Mouse (Mus musculus): ENCODE measurements at regions not wholly inside any gene's neighbourhood (a gene's known extent, or its start where the extent isn't known, plus 50 kb on each side); places are given as distances from the start of the nearest gene placed in this dataset.

DNA sequence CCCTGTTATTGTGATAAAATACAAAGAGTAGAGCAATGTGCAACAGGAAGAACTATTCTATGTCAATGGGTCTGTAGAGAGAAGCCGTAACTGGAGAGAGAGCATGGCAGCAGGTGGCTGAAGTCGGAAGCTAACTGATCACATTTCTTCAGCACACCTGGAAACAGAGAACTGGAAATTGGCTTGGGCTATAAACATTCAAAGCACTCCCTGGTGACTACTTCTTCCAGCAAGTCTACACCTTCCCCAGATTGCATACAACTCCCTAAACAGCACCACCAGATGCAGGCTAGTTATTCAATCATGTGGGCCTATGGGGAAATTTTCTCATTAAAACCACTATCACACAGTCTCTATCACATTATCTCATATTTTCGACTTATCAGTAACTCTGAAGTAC, 413.4 kb downstream of the Basp1 start:
- no peaks in the 10 kb centered on the region for H3K27me3 ChIP-seq (ENCODE audit: control insufficient read depth, insufficient read depth, low read length)
- no peaks in the 10 kb centered on the region for H3K36me3 ChIP-seq (ENCODE audit: control insufficient read depth, insufficient read depth, low read length)
- no peaks in the 10 kb centered on the region for H3K4me1 ChIP-seq (ENCODE audit: control insufficient read depth in 2 of 2, insufficient read depth in 2 of 2, low read length in 2 of 2)
- no peak overlapping the region for H3K4me2 ChIP-seq (ENCODE audit: low read length)
- no peak overlapping the region for H3K9ac ChIP-seq (ENCODE audit: low read length)
- 76% methylated on average over 3 of the region's 3 CpGs for WGBS
- ATAC-seq (ENCODE audit: insufficient number of reproducible peaks, insufficient read depth, low FRiP score, low read depth): no peak
- H3K9me3 ChIP-seq (ENCODE audit: control insufficient read depth, low read length): no peaks in the 10 kb centered on the region
- H3K27ac ChIP-seq (replicated peaks in 1 of 2; ENCODE audit: control insufficient read depth in 1 of 2, insufficient read depth in 1 of 2, low read depth in 2 of 2, low read length in 2 of 2): no peak overlapping the region
- H3K4me3 ChIP-seq (ENCODE audit: control insufficient read depth in 1 of 2, insufficient read depth in 1 of 2, low read depth in 1 of 2, low read length in 2 of 2): no peak overlapping the region

DNA sequence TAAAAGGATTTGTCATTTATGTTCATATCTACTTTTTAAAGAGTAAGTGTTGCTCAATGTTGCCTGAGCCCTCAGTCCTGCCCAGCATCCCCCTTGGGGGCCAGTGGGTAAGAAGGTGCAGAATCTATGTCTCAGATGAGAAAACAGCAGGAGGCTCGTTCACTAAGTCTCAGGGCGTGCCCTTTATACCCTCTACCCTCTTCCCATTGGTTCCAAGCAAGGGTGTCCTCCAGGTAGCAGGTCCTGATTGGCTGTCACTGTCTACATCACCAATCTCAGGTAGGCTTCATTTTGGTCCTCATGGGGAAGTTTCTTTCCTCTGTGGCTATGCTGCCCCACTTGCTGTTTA, 420.3 kb downstream of the Basp1 start:
- Histone ChIP-seq H3K9me3 (ENCODE audit: control insufficient read depth, low read length) (no peaks in the 10 kb centered on the region), H3K4me2 (ENCODE audit: low read length) (no peak overlapping the region), H3K27ac (replicated peaks in 1 of 2; ENCODE audit: control insufficient read depth in 1 of 2, insufficient read depth in 1 of 2, low read depth in 2 of 2, low read length in 2 of 2) (no peak overlapping the region), H3K4me3 (ENCODE audit: control insufficient read depth in 1 of 2, insufficient read depth in 1 of 2, low read depth in 1 of 2, low read length in 2 of 2) (no peak overlapping the region), H3K27me3 (ENCODE audit: control insufficient read depth, insufficient read depth, low read length) (no peaks in the 10 kb centered on the region), H3K36me3 (ENCODE audit: control insufficient read depth, insufficient read depth, low read length) (no peaks in the 10 kb centered on the region), H3K4me1 (ENCODE audit: control insufficient read depth in 2 of 2, insufficient read depth in 2 of 2, low read length in 2 of 2) (no peaks in the 10 kb centered on the region), H3K9ac (ENCODE audit: low read length) (no peak overlapping the region)
- no peak for ATAC-seq (ENCODE audit: insufficient number of reproducible peaks, insufficient read depth, low FRiP score, low read depth)
- WGBS: 63% methylated on average over 2 of the region's 2 CpGs

DNA sequence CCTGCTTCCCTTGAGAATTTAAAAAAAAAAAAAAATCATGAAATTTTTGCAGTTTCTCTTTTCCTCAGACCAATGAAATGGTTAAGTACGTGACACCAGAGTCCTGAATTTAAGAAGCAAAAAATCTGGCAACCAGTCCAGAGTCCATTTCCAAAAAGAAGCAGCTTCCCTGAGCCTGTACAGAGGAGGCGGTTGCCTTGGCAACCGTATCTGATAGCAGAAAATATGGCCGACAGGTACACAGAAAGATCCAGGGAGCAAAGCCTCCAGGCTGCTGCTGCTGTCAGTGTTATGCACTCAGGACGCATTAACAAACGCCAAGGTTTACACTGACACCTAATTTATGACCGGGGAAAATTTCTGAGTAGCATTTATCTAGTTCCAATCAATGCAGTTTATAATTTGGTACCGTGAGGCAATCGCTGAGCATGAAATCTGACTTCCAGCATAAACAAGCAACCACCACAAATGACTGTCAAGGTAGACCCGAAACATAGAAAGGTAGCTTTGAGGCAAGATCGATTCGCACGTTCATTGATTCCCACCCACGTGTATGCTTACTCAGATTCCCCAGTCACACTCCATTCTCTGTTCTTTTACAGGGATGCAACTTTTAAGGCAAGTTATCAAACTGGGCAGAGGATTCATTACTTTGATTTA, 420.8 kb downstream of the Basp1 start:
- no peaks in the 10 kb centered on the region for H3K9me3 ChIP-seq (ENCODE audit: control insufficient read depth, low read length)
- no peaks in the 10 kb centered on the region for H3K27me3 ChIP-seq (ENCODE audit: control insufficient read depth, insufficient read depth, low read length)
- no peak overlapping the region for H3K9ac ChIP-seq (ENCODE audit: low read length)
- 86% methylated on average over 14 of the region's 14 CpGs for WGBS
- H3K4me3 ChIP-seq (ENCODE audit: control insufficient read depth in 1 of 2, insufficient read depth in 1 of 2, low read depth in 1 of 2, low read length in 2 of 2): no peak overlapping the region
- H3K27ac ChIP-seq (replicated peaks in 1 of 2; ENCODE audit: control insufficient read depth in 1 of 2, insufficient read depth in 1 of 2, low read depth in 2 of 2, low read length in 2 of 2): no peak overlapping the region
- H3K4me1 ChIP-seq (ENCODE audit: control insufficient read depth in 2 of 2, insufficient read depth in 2 of 2, low read length in 2 of 2): no peaks in the 10 kb centered on the region
- no peak overlapping the region for H3K4me2 ChIP-seq (ENCODE audit: low read length)
- ATAC-seq (ENCODE audit: insufficient number of reproducible peaks, insufficient read depth, low FRiP score, low read depth): no peak
- no peaks in the 10 kb centered on the region for H3K36me3 ChIP-seq (ENCODE audit: control insufficient read depth, insufficient read depth, low read length)

DNA sequence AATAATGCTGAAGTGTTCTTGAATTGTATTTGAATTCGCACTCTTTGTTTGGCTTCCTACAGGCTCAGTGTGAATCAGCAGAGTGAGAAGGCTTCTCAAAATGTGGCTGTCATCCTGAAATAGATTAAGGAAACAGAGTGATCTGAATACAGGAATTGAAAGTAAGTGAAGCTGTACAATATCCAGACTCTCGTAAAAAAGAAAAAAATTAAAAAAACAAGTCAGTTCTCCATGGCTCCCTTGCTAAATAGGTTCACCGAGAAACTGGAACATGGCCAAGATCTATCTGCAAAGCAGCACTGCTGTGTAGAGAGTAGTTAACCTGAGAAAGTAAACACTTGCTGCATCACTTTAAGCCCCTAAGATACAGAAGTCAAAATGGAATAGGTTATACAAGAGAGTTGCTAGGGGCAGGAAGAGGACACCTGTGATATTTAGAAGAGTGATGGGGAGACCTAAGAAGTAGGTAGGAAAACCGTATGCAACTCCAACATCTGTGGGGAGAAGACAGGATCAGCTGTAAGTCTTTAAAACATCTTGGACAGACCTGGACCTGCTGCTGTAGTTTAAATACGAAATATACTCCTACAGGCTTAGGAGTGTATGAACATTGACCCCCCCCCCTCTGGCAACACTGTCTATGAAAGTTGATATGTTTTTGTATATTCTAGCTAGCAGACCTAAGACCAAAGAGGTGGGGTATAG, 423.3 kb downstream of the Basp1 start:
- H3K27me3 ChIP-seq (ENCODE audit: control insufficient read depth, insufficient read depth, low read length): no peaks in the 10 kb centered on the region
- no peaks in the 10 kb centered on the region for H3K36me3 ChIP-seq (ENCODE audit: control insufficient read depth, insufficient read depth, low read length)
- H3K27ac ChIP-seq (replicated peaks in 1 of 2; ENCODE audit: control insufficient read depth in 1 of 2, insufficient read depth in 1 of 2, low read depth in 2 of 2, low read length in 2 of 2): no peak overlapping the region
- H3K9ac ChIP-seq (ENCODE audit: low read length): no peak overlapping the region
- 57% methylated on average over 5 of the region's 5 CpGs for WGBS
- ATAC-seq (ENCODE audit: insufficient number of reproducible peaks, insufficient read depth, low FRiP score, low read depth): no peak
- H3K9me3 ChIP-seq (ENCODE audit: control insufficient read depth, low read length): no peaks in the 10 kb centered on the region
- H3K4me2 ChIP-seq (ENCODE audit: low read length): no peak overlapping the region
- no peaks in the 10 kb centered on the region for H3K4me1 ChIP-seq (ENCODE audit: control insufficient read depth in 2 of 2, insufficient read depth in 2 of 2, low read length in 2 of 2)
- no peak overlapping the region for H3K4me3 ChIP-seq (ENCODE audit: control insufficient read depth in 1 of 2, insufficient read depth in 1 of 2, low read depth in 1 of 2, low read length in 2 of 2)

DNA sequence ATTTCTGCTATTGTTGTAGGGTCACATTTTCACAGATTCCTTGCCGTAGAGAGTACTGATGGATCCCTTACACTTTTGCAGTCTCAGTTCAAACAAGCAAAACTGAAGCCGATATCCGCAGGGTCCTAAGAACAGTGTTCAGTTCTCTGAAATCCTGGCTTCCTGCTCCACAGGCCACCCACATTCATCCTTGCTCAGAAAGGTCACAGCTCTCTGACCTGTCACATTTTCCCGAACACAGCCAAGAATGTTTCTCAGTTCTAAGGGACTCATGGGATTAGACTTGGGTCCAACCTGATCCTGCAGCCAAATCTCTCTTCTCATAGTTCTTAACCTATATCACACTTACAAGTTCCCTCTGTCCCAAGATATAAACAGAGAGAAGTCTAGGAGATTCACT, 432.7 kb downstream of the Basp1 start:
- H3K27ac ChIP-seq (replicated peaks in 1 of 2; ENCODE audit: control insufficient read depth in 1 of 2, insufficient read depth in 1 of 2, low read depth in 2 of 2, low read length in 2 of 2): no peak overlapping the region
- no peaks in the 10 kb centered on the region for H3K9me3 ChIP-seq (ENCODE audit: control insufficient read depth, low read length)
- 65% methylated on average over 4 of the region's 4 CpGs for WGBS
- H3K9ac ChIP-seq (ENCODE audit: low read length): no peak overlapping the region
- H3K36me3 ChIP-seq (ENCODE audit: control insufficient read depth, insufficient read depth, low read length): no peaks in the 10 kb centered on the region
- no peak overlapping the region for H3K4me2 ChIP-seq (ENCODE audit: low read length)
- H3K4me1 ChIP-seq (ENCODE audit: control insufficient read depth in 2 of 2, insufficient read depth in 2 of 2, low read length in 2 of 2): no peaks in the 10 kb centered on the region
- H3K27me3 ChIP-seq (ENCODE audit: control insufficient read depth, insufficient read depth, low read length): no peaks in the 10 kb centered on the region
- H3K4me3 ChIP-seq (ENCODE audit: control insufficient read depth in 1 of 2, insufficient read depth in 1 of 2, low read depth in 1 of 2, low read length in 2 of 2): no peak overlapping the region
- no peak for ATAC-seq (ENCODE audit: insufficient number of reproducible peaks, insufficient read depth, low FRiP score, low read depth)

DNA sequence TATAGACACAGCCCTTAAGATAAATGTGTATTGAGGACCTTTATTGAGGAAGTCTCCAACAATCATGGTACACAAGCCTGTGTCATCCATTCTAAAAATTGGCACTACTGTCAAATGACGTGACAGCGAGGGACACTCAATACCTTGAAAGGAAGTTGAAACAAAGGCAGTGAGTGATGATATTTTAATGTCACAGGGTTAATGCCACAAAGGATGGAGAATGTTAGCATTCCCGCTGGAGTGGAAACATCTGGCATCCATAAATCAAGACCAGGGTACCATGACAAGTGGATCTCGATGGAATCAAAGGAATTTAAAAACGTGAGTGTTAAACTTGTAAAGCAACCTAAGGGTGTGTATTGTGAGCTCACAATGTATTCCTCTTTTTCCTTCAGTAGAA, 441.5 kb downstream of the Basp1 start:
- Histone ChIP-seq H3K36me3 (ENCODE audit: control insufficient read depth, insufficient read depth, low read length) (no peaks in the 10 kb centered on the region), H3K9me3 (ENCODE audit: control insufficient read depth, low read length) (no peaks in the 10 kb centered on the region), H3K27ac (replicated peaks in 1 of 2; ENCODE audit: control insufficient read depth in 1 of 2, insufficient read depth in 1 of 2, low read depth in 2 of 2, low read length in 2 of 2) (no peak overlapping the region), H3K4me3 (ENCODE audit: control insufficient read depth in 1 of 2, insufficient read depth in 1 of 2, low read depth in 1 of 2, low read length in 2 of 2) (no peak overlapping the region), H3K4me2 (ENCODE audit: low read length) (no peak overlapping the region), H3K9ac (ENCODE audit: low read length) (no peak overlapping the region), H3K4me1 (ENCODE audit: control insufficient read depth in 2 of 2, insufficient read depth in 2 of 2, low read length in 2 of 2) (peaks cover 2 to 6% of the 10 kb centered on the region in 2 experiments; a peak in 1 of 4 replicates), H3K27me3 (ENCODE audit: control insufficient read depth, insufficient read depth, low read length) (no peaks in the 10 kb centered on the region)
- no peak for ATAC-seq (ENCODE audit: insufficient number of reproducible peaks, insufficient read depth, low FRiP score, low read depth)
- WGBS: 30% methylated on average over 5 of the region's 5 CpGs

DNA sequence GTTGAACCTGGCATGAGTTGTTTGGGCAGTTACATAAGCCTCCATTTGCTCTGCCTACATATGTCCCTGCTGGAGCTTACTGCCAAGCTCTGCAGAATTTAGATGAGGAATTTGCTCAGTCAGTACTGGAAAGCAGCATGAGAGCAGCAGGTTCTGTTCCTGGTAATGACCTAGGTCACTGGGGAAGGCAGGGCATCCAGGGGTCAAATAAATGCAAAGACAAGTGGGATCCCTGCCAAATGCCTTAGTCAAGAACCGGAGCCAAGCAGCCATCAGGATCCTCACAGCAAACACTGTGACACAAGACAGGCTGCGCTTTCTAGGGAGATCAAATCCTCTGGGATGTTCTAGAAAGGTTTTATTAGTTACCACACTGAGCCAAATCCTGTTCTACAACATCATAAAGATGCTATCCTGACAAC, 444.2 kb downstream of the Basp1 start:
- no peak overlapping the region for H3K4me2 ChIP-seq (ENCODE audit: low read length)
- WGBS: 22% methylated on average over 2 of the region's 2 CpGs
- no peak overlapping the region for H3K4me3 ChIP-seq (ENCODE audit: control insufficient read depth in 1 of 2, insufficient read depth in 1 of 2, low read depth in 1 of 2, low read length in 2 of 2)
- no peak for ATAC-seq (ENCODE audit: insufficient number of reproducible peaks, insufficient read depth, low FRiP score, low read depth)
- H3K4me1 ChIP-seq (ENCODE audit: control insufficient read depth in 2 of 2, insufficient read depth in 2 of 2, low read length in 2 of 2): peaks cover 2 to 6% of the 10 kb centered on the region in 2 experiments; a peak in 1 of 4 replicates
- H3K27me3 ChIP-seq (ENCODE audit: control insufficient read depth, insufficient read depth, low read length): no peaks in the 10 kb centered on the region
- H3K9me3 ChIP-seq (ENCODE audit: control insufficient read depth, low read length): no peaks in the 10 kb centered on the region
- no peaks in the 10 kb centered on the region for H3K36me3 ChIP-seq (ENCODE audit: control insufficient read depth, insufficient read depth, low read length)
- H3K9ac ChIP-seq (ENCODE audit: low read length): no peak overlapping the region
- H3K27ac ChIP-seq (replicated peaks in 1 of 2; ENCODE audit: control insufficient read depth in 1 of 2, insufficient read depth in 1 of 2, low read depth in 2 of 2, low read length in 2 of 2): no peak overlapping the region
